Mouse (Mus musculus) heart, embryonic 15.5 days (tissue): ENCODE measurements around the gene Rbck1. TPM values are rescaled to one million over a fixed set of nuclear protein-coding genes. Genes with fewer than 3 reads are reported as not detected.

Experiments
- ATAC-seq: fragments of 200-750 bp; cut with Nextera tagmentation; replicated peaks from 2 replicates; pipeline ENCODE4 v1.8.0; 2017; ENCODE audit warnings: low read depth, moderate TSS enrichment; ENCODE audit not compliant: insufficient number of reproducible peaks, insufficient read depth, low FRiP score
- H3K27ac ChIP-seq: fragments of 300-500 bp; sonication (generic); 2 replicates; pipeline ENCODE4 v1.5.1; 2015; ENCODE audit warnings: mild to moderate bottlenecking, inconsistent platforms
- H3K27me3 ChIP-seq: fragments of 300-500 bp; sonication (generic); 2 replicates; pipeline ENCODE4 v1.6.1; 2015; ENCODE audit warnings: inconsistent platforms
- H3K36me3 ChIP-seq: fragments of 300-500 bp; sonication (generic); 2 replicates; pipeline ENCODE4 v1.6.1; 2015; ENCODE audit warnings: mild to moderate bottlenecking, inconsistent platforms
- H3K4me1 ChIP-seq: fragments of 300-500 bp; sonication (generic); replicated peaks from 2 replicates; pipeline ENCODE4 v1.6.1; 2015; ENCODE audit warnings: inconsistent platforms
- H3K4me2 ChIP-seq: fragments of 300-500 bp; sonication (generic); 2 replicates; pipeline ENCODE4 v1.6.1; 2015; ENCODE audit warnings: inconsistent platforms, mild to moderate bottlenecking, moderate library complexity
- H3K4me3 ChIP-seq: fragments of 300-500 bp; sonication (generic); 2 replicates; pipeline ENCODE4 v1.5.1; 2015; ENCODE audit warnings: mild to moderate bottlenecking, inconsistent platforms
- H3K9ac ChIP-seq: fragments of 300-500 bp; sonication (generic); 2 replicates; pipeline ENCODE4 v1.6.1; 2015; ENCODE audit warnings: mild to moderate bottlenecking, inconsistent platforms
- H3K9me3 ChIP-seq: fragments of 300-500 bp; sonication (generic); replicated peaks from 2 replicates; pipeline ENCODE4 v1.6.1; 2016; ENCODE audit warnings: inconsistent platforms
- WGBS: fragments of 180-500 bp; shearing (Covaris S2); methylation state at CpG from one replicate; pipeline ENCODE4 v1.1.7; 2015; ENCODE audit warnings: mixed read lengths; 5-methylcytosine and 5-hydroxymethylcytosine counted together
- polyA plus RNA-seq: library from polyadenylated mRNA; unstranded; fragments of >200 nt; fragmentation: Nextera tagmentation; extraction: Ambion mirVana; gene quantifications from 2 replicates; pipeline ENCODE4 v1.2.1, GENCODE M21; 2015

Rbck1 gene
- 54.3 and 79.1 TPM in 2 replicates for polyA plus RNA-seq

- under 1% methylated on average over 54 of the region's 54 CpGs for WGBS
- peak; percentile 94 for ATAC-seq
Measured at GRCm38 (mm10) chr2:152332101-152332825, at the start of gene Rbck1. TSS of gene Rbck1 (minus strand) at chr2:152332653.

GRCm38 (mm10) chr2:152376345-152376741 lies 43.9 kb upstream of the Rbck1 start, which contains the start of gene Nrsn2:
TSS of gene Nrsn2 (minus strand) at chr2:152376638.
- Histone ChIP-seq H3K4me3 (peak within 1 kb of the TSS; percentile 7; the same call in 1 of the 2 replicates), H3K36me3 (no peaks in the 10 kb centered on the region), H3K4me2 (peak within 1 kb of the TSS; percentile 42), H3K9ac (peak within 1 kb of the TSS; percentile 25; the same call in 1 of the 2 replicates), H3K9me3 (no peaks in the 10 kb centered on the region), H3K27me3 (peaks cover 27% of the 10 kb centered on the region), H3K27ac (no peak within 1 kb of the TSS), H3K4me1 (peaks cover 14% of the 10 kb centered on the region)
- ATAC-seq: no peak
- WGBS: 5% methylated on average over 16 of the region's 16 CpGs

More at GRCm38 (mm10) chr2:152332101-152332825, at the start of gene Rbck1:
- peak within 1 kb of the TSS; percentile 97 for H3K27ac ChIP-seq
- H3K27me3 ChIP-seq: no peaks in the 10 kb centered on the region
- peak within 1 kb of the TSS; percentile 90 for H3K9ac ChIP-seq
- H3K4me2 ChIP-seq: peak within 1 kb of the TSS; percentile 86
- peaks cover 32% of the 10 kb centered on the region for H3K4me1 ChIP-seq
- H3K9me3 ChIP-seq: no peaks in the 10 kb centered on the region
- peaks cover 14% of the 10 kb centered on the region; the same call in 1 of the 2 replicates for H3K36me3 ChIP-seq
- H3K4me3 ChIP-seq: peak within 1 kb of the TSS; percentile 96

GRCm38 (mm10) chr2:152375652-152376344 lies 43.3 kb upstream of the Rbck1 start:
- Histone ChIP-seq H3K4me1 (peaks cover 14% of the 10 kb centered on the region), H3K27me3 (peaks cover 27% of the 10 kb centered on the region), H3K9ac (peak overlapping the region; percentile 25; the same call in 1 of the 2 replicates), H3K9me3 (no peaks in the 10 kb centered on the region), H3K36me3 (no peaks in the 10 kb centered on the region), H3K4me2 (peak overlapping the region; percentile 42), H3K27ac (no peak overlapping the region), H3K4me3 (no peak overlapping the region)
- 0 out of 2 replicates have a peak, but pooled peaks have one; percentile 38 for ATAC-seq
- WGBS: 11% methylated on average over 21 of the region's 21 CpGs

- 83% methylated on average over 9 of the region's 9 CpGs for WGBS
- H3K36me3 ChIP-seq: no peaks in the 10 kb centered on the region
- H3K4me1 ChIP-seq: peaks cover 14% of the 10 kb centered on the region
- H3K4me2 ChIP-seq: no peak overlapping the region
- H3K27ac ChIP-seq: no peak overlapping the region
- ATAC-seq: no peak
- no peaks in the 10 kb centered on the region for H3K9me3 ChIP-seq
- H3K27me3 ChIP-seq: peaks cover 32% of the 10 kb centered on the region
- H3K9ac ChIP-seq: no peak overlapping the region
- H3K4me3 ChIP-seq: no peak overlapping the region
Measured at GRCm38 (mm10) chr2:152373547-152373946, 41.1 kb upstream of the Rbck1 start.

GRCm38 (mm10) chr2:152372661-152373060 lies 40.2 kb upstream of the Rbck1 start:
- H3K4me1 ChIP-seq: peaks cover 14% of the 10 kb centered on the region
- peaks cover 32% of the 10 kb centered on the region for H3K27me3 ChIP-seq
- WGBS: 66% methylated on average over 4 of the region's 4 CpGs
- no peak overlapping the region for H3K4me2 ChIP-seq
- H3K36me3 ChIP-seq: no peaks in the 10 kb centered on the region
- H3K4me3 ChIP-seq: no peak overlapping the region
- no peak for ATAC-seq
- no peaks in the 10 kb centered on the region for H3K9me3 ChIP-seq
- H3K27ac ChIP-seq: no peak overlapping the region
- H3K9ac ChIP-seq: no peak overlapping the region

- Histone ChIP-seq H3K9ac (no peak overlapping the region), H3K27me3 (peaks cover 29% of the 10 kb centered on the region), H3K4me3 (no peak overlapping the region), H3K36me3 (no peaks in the 10 kb centered on the region), H3K27ac (no peak overlapping the region), H3K4me2 (no peak overlapping the region), H3K4me1 (peaks cover 14% of the 10 kb centered on the region), H3K9me3 (no peaks in the 10 kb centered on the region)
- no peak for ATAC-seq
- 72% methylated on average over 7 of the region's 7 CpGs for WGBS
Measured at GRCm38 (mm10) chr2:152372104-152372503, 39.7 kb upstream of the Rbck1 start.

- ATAC-seq: 0 out of 2 replicates have a peak, but pooled peaks have one; percentile 36
Measured at GRCm38 (mm10) chr2:152368532-152369140, 36.2 kb upstream of the Rbck1 start.

GRCm38 (mm10) chr2:152367917-152368316 lies 35.5 kb upstream of the Rbck1 start:
- 62% methylated on average over 5 of the region's 5 CpGs for WGBS
- 0 out of 2 replicates have a peak, but pooled peaks cover 5% of the 10 kb centered on the region for H3K27me3 ChIP-seq
- H3K9ac ChIP-seq: no peak overlapping the region
- no peaks in the 10 kb centered on the region for H3K9me3 ChIP-seq
- peaks cover 8% of the 10 kb centered on the region for H3K4me1 ChIP-seq
- no peak for ATAC-seq
- H3K4me2 ChIP-seq: no peak overlapping the region
- H3K36me3 ChIP-seq: no peaks in the 10 kb centered on the region
- H3K27ac ChIP-seq: no peak overlapping the region
- H3K4me3 ChIP-seq: no peak overlapping the region

More at GRCm38 (mm10) chr2:152368532-152369140, 36.2 kb upstream of the Rbck1 start:
- no peak overlapping the region for H3K9ac ChIP-seq
- peak overlapping the region; percentile 35; the same call in 1 of the 2 replicates for H3K4me2 ChIP-seq
- no peak overlapping the region for H3K4me3 ChIP-seq
- peaks cover 5% of the 10 kb centered on the region for H3K4me1 ChIP-seq
- H3K9me3 ChIP-seq: no peaks in the 10 kb centered on the region
- 26% methylated on average over 14 of the region's 14 CpGs for WGBS
- no peaks in the 10 kb centered on the region for H3K36me3 ChIP-seq
- H3K27me3 ChIP-seq: 0 out of 2 replicates have a peak, but pooled peaks cover 5% of the 10 kb centered on the region
- H3K27ac ChIP-seq: no peak overlapping the region

- no peaks in the 10 kb centered on the region for H3K27me3 ChIP-seq
- peaks cover 24% of the 10 kb centered on the region for H3K4me1 ChIP-seq
- peak overlapping the region; percentile 86 for H3K27ac ChIP-seq
- WGBS: 8% methylated on average over 17 of the region's 17 CpGs
- H3K4me3 ChIP-seq: peak overlapping the region; percentile 20
- no peaks in the 10 kb centered on the region for H3K9me3 ChIP-seq
- H3K9ac ChIP-seq: no peak overlapping the region
- H3K36me3 ChIP-seq: no peaks in the 10 kb centered on the region
- H3K4me2 ChIP-seq: peak overlapping the region; percentile 53
- peak; percentile 64 for ATAC-seq
Measured at GRCm38 (mm10) chr2:152363245-152364147, 31.0 kb upstream of the Rbck1 start.

- Histone ChIP-seq H3K4me3 (no peak overlapping the region), H3K27me3 (no peaks in the 10 kb centered on the region), H3K4me2 (no peak overlapping the region), H3K4me1 (peaks cover 24% of the 10 kb centered on the region), H3K36me3 (no peaks in the 10 kb centered on the region), H3K27ac (peak overlapping the region; percentile 67; the same call in 1 of the 2 replicates), H3K9ac (no peak overlapping the region), H3K9me3 (no peaks in the 10 kb centered on the region)
- ATAC-seq: no peak
- 83% methylated on average over 8 of the region's 8 CpGs for WGBS
Measured at GRCm38 (mm10) chr2:152361193-152361592, 28.7 kb upstream of the Rbck1 start.
